Mouse (Mus musculus) embryonic facial prominence, embryonic 12.5 days (tissue): Measurements from ENCODE around the gene Pip5kl1. TPM values are rescaled to one million over a fixed set of nuclear protein-coding genes. Genes with fewer than 3 reads are reported as not detected.

Source experiments
- ATAC-seq: fragments of 200-750 bp; cut with Nextera tagmentation; 2 replicates; pipeline ENCODE4 v1.8.0; 2017; ENCODE audit not compliant: insufficient number of reproducible peaks, insufficient read depth, low FRiP score, low TSS enrichment
- H3K27ac ChIP-seq: fragments of 300-500 bp; sonication (generic); 2 replicates; pipeline ENCODE4 v1.5.1; 2016; ENCODE audit warnings: mild to moderate bottlenecking
- H3K27me3 ChIP-seq: fragments of 300-500 bp; sonication (generic); 2 replicates; pipeline ENCODE4 v1.6.1; 2016; ENCODE audit warnings: mild to moderate bottlenecking, moderate library complexity
- H3K36me3 ChIP-seq: fragments of 300-500 bp; sonication (generic); 2 replicates; pipeline ENCODE4 v1.6.1; 2016; ENCODE audit warnings: mild to moderate bottlenecking
- H3K4me1 ChIP-seq: fragments of 300-500 bp; sonication (generic); 2 replicates; pipeline ENCODE4 v1.6.1; 2016
- H3K4me2 ChIP-seq: fragments of 300-500 bp; sonication (generic); replicated peaks from 2 replicates; pipeline ENCODE4 v1.6.1; 2016; ENCODE audit warnings: mild to moderate bottlenecking, moderate library complexity
- H3K4me3 ChIP-seq: fragments of 300-500 bp; sonication (generic); 2 replicates; pipeline ENCODE4 v1.5.1; 2016; ENCODE audit warnings: mild to moderate bottlenecking
- H3K9ac ChIP-seq: fragments of 300-500 bp; sonication (generic); 2 replicates; pipeline ENCODE4 v1.6.1; 2016; ENCODE audit warnings: mild to moderate bottlenecking, moderate library complexity
- H3K9me3 ChIP-seq: fragments of 300-500 bp; sonication (generic); 2 replicates; pipeline ENCODE4 v1.6.1; 2016; ENCODE audit warnings: mild to moderate bottlenecking, moderate library complexity
- whole genome bisulfite sequencing: fragments of 180-500 bp; shearing (Covaris S2); methylation state at CpG from one replicate; pipeline ENCODE4 v1.1.7; 2016; 5-methylcytosine and 5-hydroxymethylcytosine counted together
- polyA plus RNA-seq: library from polyadenylated mRNA; unstranded; fragments of >200 nt; fragmentation: Nextera tagmentation; extraction: Ambion mirVana; gene quantifications from 2 replicates; pipeline ENCODE4 v1.2.1, GENCODE M21; 2016

Pip5kl1 gene
- 2.9 and 3.4 TPM in 2 replicates for polyA plus RNA-seq

DNA sequence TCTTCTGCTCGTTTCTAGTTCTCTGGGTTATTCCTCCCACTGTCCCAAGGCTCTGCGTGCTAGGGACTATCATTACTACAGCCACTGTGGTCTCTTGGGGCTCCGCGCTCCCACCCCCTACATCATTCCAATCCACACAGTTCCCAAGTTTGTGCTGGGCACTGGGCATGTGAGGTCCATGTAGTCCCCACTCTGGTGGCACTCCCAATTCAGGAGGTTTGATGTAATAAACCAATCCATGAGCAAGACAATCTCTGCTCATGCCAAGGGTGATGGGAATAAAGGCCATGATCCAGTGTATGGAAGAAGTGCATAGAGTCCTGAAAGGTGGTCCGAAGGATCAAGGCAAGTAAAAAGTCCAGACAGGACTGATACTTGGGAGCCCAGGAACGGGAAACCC is at the start of gene Pip5kl1:
Gene Pip5kl1, plus strand, starts transcription at position 301 of the 400 bp plus-strand sequence.
- Histone ChIP-seq H3K27me3 (peaks cover 23% of the 10 kb centered on the region), H3K36me3 (0 out of 2 replicates have a peak, but pooled peaks cover 5% of the 10 kb centered on the region), H3K9ac (peak within 1 kb of the TSS; percentile 61), H3K4me3 (peak within 1 kb of the TSS; percentile 56), H3K27ac (no peak within 1 kb of the TSS), H3K4me2 (peak within 1 kb of the TSS; percentile 100), H3K9me3 (no peaks in the 10 kb centered on the region), H3K4me1 (peaks cover 16% of the 10 kb centered on the region)
- WGBS = 84% methylated on average over 6 of the region's 6 CpGs
- no peak for ATAC-seq

DNA sequence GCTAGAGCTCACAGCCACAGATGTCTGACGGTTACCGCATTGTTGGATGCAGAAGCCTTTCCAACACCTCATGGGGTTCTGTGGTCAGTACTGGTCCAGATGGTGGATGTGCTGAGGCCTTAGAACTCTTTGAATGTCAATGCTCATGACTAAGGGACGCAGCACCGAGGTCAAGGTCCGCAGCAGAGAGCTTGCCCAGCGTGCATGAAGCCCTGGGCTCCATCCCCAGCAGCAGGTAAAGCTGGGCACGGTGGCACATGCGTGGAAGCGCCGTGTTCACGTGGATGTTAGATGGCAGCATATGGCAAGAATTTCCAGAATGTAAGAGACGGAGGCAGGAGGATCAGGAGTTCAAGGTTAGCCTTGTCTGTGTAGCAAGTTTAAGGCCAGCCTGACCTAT is 48.8 kb upstream of the Pip5kl1 start:
- Histone ChIP-seq H3K36me3 (no peaks in the 10 kb centered on the region), H3K27ac (no peak overlapping the region), H3K4me3 (no peak overlapping the region), H3K9me3 (no peaks in the 10 kb centered on the region), H3K4me2 (no peak overlapping the region), H3K27me3 (no peaks in the 10 kb centered on the region), H3K4me1 (no peaks in the 10 kb centered on the region), H3K9ac (no peak overlapping the region)
- WGBS = 85% methylated on average over 12 of the region's 12 CpGs
- no peak for ATAC-seq

- WGBS = 76% methylated on average over 14 of the region's 14 CpGs
- no peak overlapping the region for H3K4me2 ChIP-seq
- H3K9me3 ChIP-seq = no peaks in the 10 kb centered on the region
- no peaks in the 10 kb centered on the region for H3K36me3 ChIP-seq
- H3K27ac ChIP-seq = no peak overlapping the region
- no peak for ATAC-seq
- H3K4me3 ChIP-seq = no peak overlapping the region
- no peak overlapping the region for H3K9ac ChIP-seq
- H3K4me1 ChIP-seq = no peaks in the 10 kb centered on the region
- no peaks in the 10 kb centered on the region for H3K27me3 ChIP-seq
Measured at GRCm38 (mm10) chr2:32527468-32527966, 47.1 kb upstream of the Pip5kl1 start.

DNA sequence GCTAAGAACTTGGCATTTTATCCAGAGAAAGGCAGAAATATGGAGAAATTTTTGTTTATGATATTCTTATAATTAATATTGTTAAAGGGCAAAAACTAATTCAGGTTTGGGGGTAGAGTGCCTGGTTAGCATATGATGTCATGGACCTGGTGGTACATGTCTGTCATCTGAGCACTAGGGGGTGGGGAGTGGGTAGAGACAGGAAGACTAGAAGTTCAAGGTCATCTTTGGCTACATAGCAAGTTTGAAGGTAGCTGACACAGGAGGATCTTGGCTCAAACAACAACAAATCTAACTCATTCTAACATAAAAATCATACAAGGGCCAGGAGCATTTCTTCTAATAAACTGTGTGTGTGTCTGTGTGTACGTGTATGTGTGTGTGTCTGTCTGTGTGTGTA is 46.3 kb upstream of the Pip5kl1 start:
- ATAC-seq = no peak
- Histone ChIP-seq H3K4me1 (peaks cover under 1% of the 10 kb centered on the region), H3K4me3 (no peak overlapping the region), H3K9me3 (no peaks in the 10 kb centered on the region), H3K27me3 (no peaks in the 10 kb centered on the region), H3K36me3 (no peaks in the 10 kb centered on the region), H3K9ac (no peak overlapping the region), H3K27ac (no peak overlapping the region), H3K4me2 (no peak overlapping the region)
- WGBS = 76% methylated on average over 1 of the region's 1 CpGs

DNA sequence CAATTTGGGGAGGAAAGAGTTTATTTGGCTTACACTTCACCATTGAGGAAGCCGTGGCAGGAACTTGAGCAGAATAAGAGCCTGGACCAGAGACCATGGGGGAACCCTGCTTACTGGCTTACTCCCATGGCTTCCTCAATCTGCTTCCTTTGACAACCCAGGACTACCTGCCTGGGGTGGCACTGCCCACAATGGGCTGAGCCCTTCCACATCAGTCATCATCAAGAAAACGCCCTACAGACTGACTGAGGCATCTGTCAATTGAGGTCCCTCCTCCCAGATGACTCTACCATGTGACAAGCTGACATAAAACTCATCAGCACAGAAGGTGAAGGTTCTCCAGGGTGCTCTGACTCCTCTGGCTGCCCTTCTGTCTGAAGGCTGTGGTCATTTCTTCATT is 44.1 kb upstream of the Pip5kl1 start:
- ATAC-seq = no peak
- H3K9ac ChIP-seq = no peak overlapping the region
- no peak overlapping the region for H3K4me2 ChIP-seq
- no peak overlapping the region for H3K4me3 ChIP-seq
- H3K36me3 ChIP-seq = no peaks in the 10 kb centered on the region
- H3K27ac ChIP-seq = no peak overlapping the region
- H3K4me1 ChIP-seq = peaks cover 13% of the 10 kb centered on the region
- no peaks in the 10 kb centered on the region for H3K9me3 ChIP-seq
- 79% methylated on average over 2 of the region's 2 CpGs for WGBS
- H3K27me3 ChIP-seq = no peaks in the 10 kb centered on the region

GRCm38 (mm10) chr2:32533163-32533562 is 41.4 kb upstream of the Pip5kl1 start:
- Histone ChIP-seq H3K4me1 (peaks cover 34% of the 10 kb centered on the region), H3K4me3 (no peak overlapping the region), H3K36me3 (no peaks in the 10 kb centered on the region), H3K27ac (no peak overlapping the region), H3K4me2 (no peak overlapping the region), H3K27me3 (no peaks in the 10 kb centered on the region), H3K9me3 (no peaks in the 10 kb centered on the region), H3K9ac (no peak overlapping the region)
- WGBS = 84% methylated on average over 2 of the region's 2 CpGs
- ATAC-seq = no peak

- Histone ChIP-seq H3K9ac (peak overlapping the region; percentile 58), H3K36me3 (no peaks in the 10 kb centered on the region), H3K4me3 (peak overlapping the region; percentile 79), H3K4me1 (peaks cover 44% of the 10 kb centered on the region), H3K27ac (peak overlapping the region; percentile 98), H3K9me3 (no peaks in the 10 kb centered on the region), H3K27me3 (no peaks in the 10 kb centered on the region), H3K4me2 (peak overlapping the region; percentile 90)
- 6% methylated on average over 13 of the region's 13 CpGs for WGBS
- no peak for ATAC-seq
Measured at GRCm38 (mm10) chr2:32534061-32534732, 40.4 kb upstream of the Pip5kl1 start.

GRCm38 (mm10) chr2:32534733-32535471 is 39.7 kb upstream of the Pip5kl1 start, which contains the start of gene Fam102a:
Gene Fam102a (plus strand): TSS chr2:32535332.
- H3K36me3 ChIP-seq = no peaks in the 10 kb centered on the region

DNA sequence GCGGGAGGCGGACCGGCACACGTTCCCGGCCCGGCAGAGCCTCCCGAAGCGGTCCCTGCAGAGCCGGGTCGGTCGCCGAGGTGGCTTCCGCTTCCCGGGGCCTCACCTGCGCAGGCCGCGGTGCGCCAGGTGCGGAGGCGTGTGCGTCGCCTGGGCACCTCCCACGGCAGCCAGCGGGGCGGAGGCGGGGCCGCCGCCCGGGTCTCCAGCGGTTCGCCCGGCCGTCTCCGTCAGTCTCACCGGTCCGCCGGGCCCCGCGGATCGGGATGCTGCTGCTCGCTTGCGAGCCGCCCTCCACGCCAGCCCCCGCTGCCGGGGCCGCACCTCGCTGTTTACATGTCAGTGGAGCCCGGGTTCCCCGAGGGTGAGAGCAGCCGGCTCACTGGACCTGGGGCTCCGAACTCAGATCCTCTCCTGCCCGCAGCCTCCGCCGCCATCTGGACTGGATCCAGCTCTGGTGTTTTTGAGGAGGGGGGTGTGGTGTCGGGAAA is 39.1 kb upstream of the Pip5kl1 start:
- H3K27ac ChIP-seq = peak overlapping the region; percentile 95
- H3K27me3 ChIP-seq = no peaks in the 10 kb centered on the region
- peak overlapping the region; percentile 79 for H3K4me3 ChIP-seq
- H3K36me3 ChIP-seq = no peaks in the 10 kb centered on the region
- ATAC-seq = 0 out of 2 replicates have a peak, but pooled peaks have one; percentile 10
- peaks cover 54% of the 10 kb centered on the region for H3K4me1 ChIP-seq
- under 1% methylated on average over 55 of the region's 56 CpGs for WGBS
- no peaks in the 10 kb centered on the region for H3K9me3 ChIP-seq
- peak overlapping the region; percentile 81 for H3K9ac ChIP-seq
- H3K4me2 ChIP-seq = peak overlapping the region; percentile 90

More at GRCm38 (mm10) chr2:32534733-32535471, 39.7 kb upstream of the Pip5kl1 start, which contains the start of gene Fam102a:
- H3K4me1 ChIP-seq = peaks cover 51% of the 10 kb centered on the region
- H3K4me2 ChIP-seq = peak within 1 kb of the TSS; percentile 90
- peak within 1 kb of the TSS; percentile 81 for H3K9ac ChIP-seq
- H3K27me3 ChIP-seq = no peaks in the 10 kb centered on the region
- peak; percentile 86 for ATAC-seq
- peak within 1 kb of the TSS; percentile 98 for H3K27ac ChIP-seq
- H3K4me3 ChIP-seq = peak within 1 kb of the TSS; percentile 79
- under 1% methylated on average over 67 of the region's 67 CpGs for WGBS
- no peaks in the 10 kb centered on the region for H3K9me3 ChIP-seq

DNA sequence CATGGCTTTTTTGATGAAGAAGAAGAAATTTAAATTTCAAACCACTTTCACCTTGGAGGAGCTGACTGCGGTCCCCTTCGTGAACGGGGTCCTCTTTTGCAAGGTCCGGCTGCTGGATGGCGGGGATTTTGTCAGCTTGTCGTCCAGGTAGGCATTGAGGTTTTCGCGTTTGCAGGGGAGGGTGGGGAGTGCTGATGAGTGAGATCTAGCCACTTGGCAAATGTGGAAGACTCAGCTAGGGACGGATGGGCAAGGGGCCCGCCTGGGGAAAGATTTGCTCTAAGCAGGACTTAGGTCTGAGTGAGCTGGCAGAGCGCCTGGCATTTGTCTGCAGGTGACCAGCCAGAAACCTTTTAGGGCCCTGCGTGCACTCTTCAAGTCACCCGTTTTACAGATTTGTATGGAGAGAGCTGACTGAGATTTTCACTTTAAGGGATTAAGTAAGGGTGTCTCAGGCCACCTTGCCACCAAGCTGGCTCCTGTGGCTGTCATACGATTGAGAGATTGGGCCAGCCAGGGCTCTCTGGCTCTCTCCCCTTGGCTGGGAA is 38.4 kb upstream of the Pip5kl1 start:
- Histone ChIP-seq H3K4me1 (peaks cover 54% of the 10 kb centered on the region), H3K4me3 (peak overlapping the region; percentile 79), H3K4me2 (peak overlapping the region; percentile 90), H3K9ac (peak overlapping the region; percentile 81), H3K27me3 (no peaks in the 10 kb centered on the region), H3K36me3 (no peaks in the 10 kb centered on the region), H3K9me3 (no peaks in the 10 kb centered on the region), H3K27ac (peak overlapping the region; percentile 69)
- ATAC-seq = no peak
- WGBS = 1% methylated on average over 14 of the region's 14 CpGs

- Histone ChIP-seq H3K4me2 (peak overlapping the region; percentile 90), H3K4me3 (peak overlapping the region; percentile 79), H3K4me1 (peaks cover 54% of the 10 kb centered on the region), H3K27ac (peak overlapping the region; percentile 69), H3K9me3 (no peaks in the 10 kb centered on the region), H3K36me3 (no peaks in the 10 kb centered on the region), H3K27me3 (no peaks in the 10 kb centered on the region), H3K9ac (peak overlapping the region; percentile 81)
- ATAC-seq = no peak
- WGBS = 2% methylated on average over 11 of the region's 11 CpGs
Measured at GRCm38 (mm10) chr2:32536634-32537359, 37.8 kb upstream of the Pip5kl1 start.
